Mouse (Mus musculus): ENCODE results near the gene Itgb5. TPM values are rescaled to one million over a fixed set of nuclear protein-coding genes. Genes with fewer than 3 reads are reported as not detected.

Itgb5 gene
- 44.4 and 46.9 TPM in 2 replicates for polyA plus RNA-seq (2015; fragmentation: Nextera tagmentation; extraction: Ambion mirVana)

- peak within 1 kb of the TSS; percentile 87 for H3K27ac ChIP-seq
- ATAC-seq (replicated peaks; ENCODE audit: low FRiP score) = peak; percentile 89
- peak within 1 kb of the TSS; percentile 95 for H3K4me2 ChIP-seq
- H3K27me3 ChIP-seq = no peaks in the 10 kb centered on the region
- H3K4me3 ChIP-seq (replicated peaks) = peak within 1 kb of the TSS; percentile 90
- H3K9me3 ChIP-seq (replicated peaks) = no peaks in the 10 kb centered on the region
- peaks cover 39% of the 10 kb centered on the region for H3K4me1 ChIP-seq
- under 1% methylated on average over 40 of the region's 43 CpGs for WGBS
- no peaks in the 10 kb centered on the region for H3K36me3 ChIP-seq
- peak within 1 kb of the TSS; percentile 86 for H3K9ac ChIP-seq
Measured at GRCm38 (mm10) chr16:33829301-33829831, at the start of gene Itgb5. Itgb5 (plus strand) TSS chr16:33829665.

- Histone ChIP-seq H3K4me2 (no peak overlapping the region), H3K27me3 (no peaks in the 10 kb centered on the region), H3K9me3 (replicated peaks) (no peaks in the 10 kb centered on the region), H3K9ac (no peak overlapping the region), H3K27ac (no peak overlapping the region), H3K4me1 (no peaks in the 10 kb centered on the region), H3K36me3 (no peaks in the 10 kb centered on the region), H3K4me3 (replicated peaks) (no peak overlapping the region)
- ATAC-seq (replicated peaks; ENCODE audit: low FRiP score) = no peak
- 62% methylated on average over 5 of the region's 5 CpGs for WGBS
Measured at GRCm38 (mm10) chr16:33781789-33782728, 47.4 kb upstream of the Itgb5 start.

- 93% methylated on average over 1 of the region's 1 CpGs for WGBS
- H3K9ac ChIP-seq = no peak overlapping the region
- H3K4me1 ChIP-seq = no peaks in the 10 kb centered on the region
- no peaks in the 10 kb centered on the region for H3K9me3 ChIP-seq (replicated peaks)
- no peak overlapping the region for H3K4me2 ChIP-seq
- no peaks in the 10 kb centered on the region for H3K36me3 ChIP-seq
- H3K27ac ChIP-seq = no peak overlapping the region
- H3K27me3 ChIP-seq = no peaks in the 10 kb centered on the region
- no peak overlapping the region for H3K4me3 ChIP-seq (replicated peaks)
- no peak for ATAC-seq (replicated peaks; ENCODE audit: low FRiP score)
Measured at GRCm38 (mm10) chr16:33782729-33783091, 46.8 kb upstream of the Itgb5 start.

GRCm38 (mm10) chr16:33784547-33784946 is 44.9 kb upstream of the Itgb5 start:
- no peak overlapping the region for H3K4me3 ChIP-seq (replicated peaks)

GRCm38 (mm10) chr16:33785092-33785704 is 44.3 kb upstream of the Itgb5 start:
- Histone ChIP-seq H3K36me3 (no peaks in the 10 kb centered on the region), H3K27ac (no peak overlapping the region)
- 55% methylated on average over 8 of the region's 8 CpGs for WGBS

More at GRCm38 (mm10) chr16:33784547-33784946, 44.9 kb upstream of the Itgb5 start:
- no peak overlapping the region for H3K9ac ChIP-seq
- H3K36me3 ChIP-seq = no peaks in the 10 kb centered on the region
- no peak overlapping the region for H3K27ac ChIP-seq
- H3K4me2 ChIP-seq = no peak overlapping the region
- no peaks in the 10 kb centered on the region for H3K4me1 ChIP-seq
- WGBS = 90% methylated on average over 1 of the region's 1 CpGs
- ATAC-seq (replicated peaks; ENCODE audit: low FRiP score) = no peak
- no peaks in the 10 kb centered on the region for H3K27me3 ChIP-seq
- no peaks in the 10 kb centered on the region for H3K9me3 ChIP-seq (replicated peaks)

GRCm38 (mm10) chr16:33786657-33787390 is 42.6 kb upstream of the Itgb5 start:
- H3K4me1 ChIP-seq = no peaks in the 10 kb centered on the region
- H3K27ac ChIP-seq = no peak overlapping the region
- H3K27me3 ChIP-seq = no peaks in the 10 kb centered on the region
- H3K9me3 ChIP-seq (replicated peaks) = no peaks in the 10 kb centered on the region
- no peak overlapping the region for H3K4me3 ChIP-seq (replicated peaks)
- no peak overlapping the region for H3K9ac ChIP-seq
- no peak overlapping the region for H3K4me2 ChIP-seq
- 75% methylated on average over 7 of the region's 7 CpGs for WGBS
- ATAC-seq (replicated peaks; ENCODE audit: low FRiP score) = no peak
- H3K36me3 ChIP-seq = no peaks in the 10 kb centered on the region

More at GRCm38 (mm10) chr16:33785092-33785704, 44.3 kb upstream of the Itgb5 start:
- Histone ChIP-seq H3K27me3 (no peaks in the 10 kb centered on the region), H3K4me2 (no peak overlapping the region), H3K4me1 (no peaks in the 10 kb centered on the region), H3K4me3 (replicated peaks) (no peak overlapping the region), H3K9me3 (replicated peaks) (no peaks in the 10 kb centered on the region), H3K9ac (no peak overlapping the region)
- ATAC-seq (replicated peaks; ENCODE audit: low FRiP score) = no peak

- Histone ChIP-seq H3K9ac (no peak within 1 kb of the TSS), H3K27ac (no peak within 1 kb of the TSS), H3K4me2 (no peak within 1 kb of the TSS), H3K9me3 (replicated peaks) (no peaks in the 10 kb centered on the region), H3K36me3 (no peaks in the 10 kb centered on the region), H3K4me3 (replicated peaks) (no peak within 1 kb of the TSS), H3K27me3 (no peaks in the 10 kb centered on the region), H3K4me1 (no peaks in the 10 kb centered on the region)
- 77% methylated on average over 10 of the region's 10 CpGs for WGBS
- ATAC-seq (replicated peaks; ENCODE audit: low FRiP score) = no peak
Measured at GRCm38 (mm10) chr16:33793846-33794791, 35.3 kb upstream of the Itgb5 start, which contains the start of gene Muc13. Muc13 (plus strand) TSS chr16:33794037.

GRCm38 (mm10) chr16:33795106-33795505 is 34.4 kb upstream of the Itgb5 start:
- no peak overlapping the region for H3K4me3 ChIP-seq (replicated peaks)
- no peaks in the 10 kb centered on the region for H3K4me1 ChIP-seq
- WGBS = 74% methylated on average over 4 of the region's 4 CpGs
- ATAC-seq (replicated peaks; ENCODE audit: low FRiP score) = no peak
- H3K4me2 ChIP-seq = no peak overlapping the region
- H3K36me3 ChIP-seq = no peaks in the 10 kb centered on the region
- H3K27me3 ChIP-seq = no peaks in the 10 kb centered on the region
- no peak overlapping the region for H3K27ac ChIP-seq
- H3K9ac ChIP-seq = no peak overlapping the region
- H3K9me3 ChIP-seq (replicated peaks) = no peaks in the 10 kb centered on the region

- ATAC-seq (replicated peaks; ENCODE audit: low FRiP score) = no peak
- Histone ChIP-seq H3K9me3 (replicated peaks) (no peaks in the 10 kb centered on the region), H3K9ac (no peak overlapping the region), H3K4me1 (no peaks in the 10 kb centered on the region), H3K27me3 (no peaks in the 10 kb centered on the region), H3K4me3 (replicated peaks) (no peak overlapping the region), H3K4me2 (no peak overlapping the region), H3K36me3 (no peaks in the 10 kb centered on the region), H3K27ac (no peak overlapping the region)
- 88% methylated on average over 6 of the region's 6 CpGs for WGBS
Measured at GRCm38 (mm10) chr16:33795887-33796286, 33.6 kb upstream of the Itgb5 start.

GRCm38 (mm10) chr16:33796756-33797155 is 32.7 kb upstream of the Itgb5 start:
- Histone ChIP-seq H3K9me3 (replicated peaks) (no peaks in the 10 kb centered on the region), H3K27ac (no peak overlapping the region), H3K4me1 (no peaks in the 10 kb centered on the region), H3K27me3 (no peaks in the 10 kb centered on the region), H3K4me2 (no peak overlapping the region), H3K4me3 (replicated peaks) (no peak overlapping the region), H3K9ac (no peak overlapping the region), H3K36me3 (no peaks in the 10 kb centered on the region)
- no peak for ATAC-seq (replicated peaks; ENCODE audit: low FRiP score)
- 91% methylated on average over 3 of the region's 3 CpGs for WGBS

GRCm38 (mm10) chr16:33797860-33798259 is 31.6 kb upstream of the Itgb5 start:
- Histone ChIP-seq H3K4me3 (replicated peaks) (no peak overlapping the region), H3K4me2 (no peak overlapping the region), H3K36me3 (no peaks in the 10 kb centered on the region), H3K27ac (no peak overlapping the region), H3K4me1 (no peaks in the 10 kb centered on the region), H3K27me3 (no peaks in the 10 kb centered on the region), H3K9me3 (replicated peaks) (no peaks in the 10 kb centered on the region), H3K9ac (no peak overlapping the region)
- no peak for ATAC-seq (replicated peaks; ENCODE audit: low FRiP score)
- WGBS = 48% methylated on average over 5 of the region's 5 CpGs
